Mouse (Mus musculus) midbrain, embryonic 12.5 days (tissue): Measurements from ENCODE around the gene Lrp8. TPM values are rescaled to one million over a fixed set of nuclear protein-coding genes. Genes with fewer than 3 reads are reported as not detected.

Experiments
- polyA plus RNA-seq: library from polyadenylated mRNA; unstranded; fragments of >200 nt; fragmentation: Nextera tagmentation; extraction: Ambion mirVana; gene quantifications from 2 replicates; pipeline ENCODE4 v1.2.1, GENCODE M21; 2016

The Lrp8 gene
- polyA plus RNA-seq, 1 experiment from 2014 or later, result 40.1 TPM

Other genes starting within 250 kb of the Lrp8 start
- 41.8 and 49.0 TPM in 2 replicates for gene Dmrtb1, start 118.0 kb upstream of the Lrp8 start, polyA plus RNA-seq
- 206 and 210 TPM in 2 replicates for gene Magoh, start 77.5 kb downstream of the Lrp8 start, polyA plus RNA-seq
- gene 0610037L13Rik, start 87.6 kb downstream of the Lrp8 start, polyA plus RNA-seq, result 107 and 117 TPM in 2 replicates
- gene Cpt2, start 121.3 kb downstream of the Lrp8 start, polyA plus RNA-seq, result 28.5 and 31.8 TPM in 2 replicates
- not detected in 2 replicates for gene Slc1a7, start 166.1 kb downstream of the Lrp8 start, polyA plus RNA-seq